Mouse (Mus musculus): ENCODE measurements around the gene Minos1. TPM values are rescaled to one million over a fixed set of nuclear protein-coding genes. Genes with fewer than 3 reads are reported as not detected.
A peak's percentile ranks its signal among the peaks of the same experiment; 100 is the strongest.

The Minos1 gene
- polyA plus RNA-seq, 1 experiment from 2014 or later, result 419 TPM

GRCm38 (mm10) chr4:139091066-139091465 is 39.8 kb downstream of the Minos1 start:
- H3K4me1 ChIP-seq (replicated peaks), result peaks cover 23% of the 10 kb centered on the region
- no peaks in the 10 kb centered on the region for H3K9me3 ChIP-seq
- H3K27me3 ChIP-seq, result peaks cover 72% of the 10 kb centered on the region
- no peaks in the 10 kb centered on the region for H3K36me3 ChIP-seq
- peak overlapping the region; percentile 53; the same call in 1 of the 2 replicates for H3K4me3 ChIP-seq (replicated peaks)
- H3K9ac ChIP-seq (replicated peaks), result 0 out of 2 replicates have a peak overlapping the region, but pooled peaks have one; percentile 67
- no peak for ATAC-seq
- 0 out of 2 replicates have a peak overlapping the region, but pooled peaks have one; percentile 55 for H3K27ac ChIP-seq
- WGBS, result 34% methylated on average over 7 of the region's 7 CpGs
- H3K4me2 ChIP-seq (replicated peaks), result peak overlapping the region; percentile 88

DNA sequence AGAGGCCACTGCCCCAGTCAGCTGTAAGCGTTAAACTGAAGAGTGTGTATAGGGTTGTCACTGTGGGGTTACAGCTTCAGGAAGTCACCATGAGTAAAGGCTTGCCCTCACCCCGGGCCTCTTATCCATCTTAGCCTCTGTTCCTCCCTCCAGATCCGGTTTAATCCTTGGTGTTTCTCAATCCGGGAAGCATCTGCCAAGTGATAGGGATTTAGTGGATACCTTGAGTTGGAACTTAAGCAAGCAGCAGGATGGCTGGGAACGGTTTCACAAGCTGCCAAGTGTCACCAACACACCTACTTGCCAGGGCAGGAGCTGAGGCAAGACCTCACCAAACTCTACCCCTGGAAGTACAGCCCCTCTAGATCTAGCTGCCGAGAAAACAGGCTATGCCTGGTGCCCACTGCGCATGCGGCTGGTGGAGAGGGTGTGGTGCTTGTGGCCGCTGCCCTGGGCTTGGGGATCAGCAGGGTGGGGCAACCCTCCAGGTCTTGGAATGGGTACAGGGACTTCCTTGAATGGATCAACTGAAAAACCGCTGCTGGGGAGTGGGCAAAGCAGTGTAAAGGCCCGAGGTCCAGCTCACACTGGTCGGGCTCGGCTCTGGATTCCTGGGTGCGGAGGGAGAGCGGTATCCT is 40.5 kb downstream of the Minos1 start:
- H3K9me3 ChIP-seq, result no peaks in the 10 kb centered on the region
- ATAC-seq, result no peak
- 68% methylated on average over 15 of the region's 15 CpGs for WGBS
- no peak overlapping the region for H3K9ac ChIP-seq (replicated peaks)
- H3K4me1 ChIP-seq (replicated peaks), result peaks cover 23% of the 10 kb centered on the region
- no peaks in the 10 kb centered on the region for H3K36me3 ChIP-seq
- no peak overlapping the region for H3K4me2 ChIP-seq (replicated peaks)
- H3K27me3 ChIP-seq, result peaks cover 73% of the 10 kb centered on the region
- H3K4me3 ChIP-seq (replicated peaks), result no peak overlapping the region
- no peak overlapping the region for H3K27ac ChIP-seq

DNA sequence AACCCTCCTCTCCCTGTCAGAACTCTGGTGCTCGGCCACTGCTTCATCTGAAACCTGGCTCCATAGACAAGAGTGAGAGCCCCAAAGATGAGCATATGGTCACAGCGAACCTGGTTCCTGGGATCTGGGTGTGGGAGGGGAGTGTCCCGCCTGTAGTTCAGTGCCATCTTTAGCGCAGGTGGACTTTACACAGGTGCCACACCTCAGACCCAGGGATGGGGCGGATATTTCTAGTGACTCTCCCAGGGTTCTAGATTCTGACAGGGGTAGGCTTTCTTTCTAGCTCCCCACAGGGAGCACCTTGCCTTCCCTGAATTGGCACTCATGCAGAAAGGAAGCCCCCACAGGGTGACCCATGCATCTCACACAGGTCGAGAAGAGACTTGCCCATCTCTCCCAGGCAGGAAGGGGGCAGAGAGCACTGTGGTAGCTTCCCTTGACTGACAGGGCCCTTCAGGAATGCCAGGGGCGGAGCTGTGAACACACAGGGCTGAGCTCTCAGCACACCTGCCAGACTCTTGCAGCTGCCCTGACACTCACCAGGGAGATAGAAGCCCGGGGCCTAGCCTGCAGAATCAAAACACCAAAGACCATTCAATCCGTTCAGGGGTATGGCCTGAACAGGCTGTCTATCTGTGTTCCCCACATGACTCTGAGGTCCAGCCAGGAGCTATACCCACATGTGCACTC is 41.8 kb downstream of the Minos1 start:
- Histone ChIP-seq H3K9me3 (no peaks in the 10 kb centered on the region), H3K4me1 (replicated peaks) (peaks cover 23% of the 10 kb centered on the region), H3K27ac (no peak overlapping the region), H3K9ac (replicated peaks) (no peak overlapping the region), H3K27me3 (peaks cover 72% of the 10 kb centered on the region), H3K36me3 (no peaks in the 10 kb centered on the region), H3K4me2 (replicated peaks) (no peak overlapping the region), H3K4me3 (replicated peaks) (no peak overlapping the region)
- WGBS, result 60% methylated on average over 9 of the region's 9 CpGs
- no peak for ATAC-seq

- Histone ChIP-seq H3K9ac (replicated peaks) (no peak overlapping the region), H3K9me3 (no peaks in the 10 kb centered on the region), H3K4me1 (replicated peaks) (peaks cover 29% of the 10 kb centered on the region), H3K27ac (no peak overlapping the region), H3K36me3 (no peaks in the 10 kb centered on the region), H3K4me3 (replicated peaks) (no peak overlapping the region), H3K4me2 (replicated peaks) (no peak overlapping the region), H3K27me3 (peaks cover 51% of the 10 kb centered on the region)
- no peak for ATAC-seq
- 77% methylated on average over 4 of the region's 4 CpGs for WGBS
Observed at GRCm38 (mm10) chr4:139086984-139087383, 43.9 kb downstream of the Minos1 start.

- Histone ChIP-seq H3K4me1 (replicated peaks) (peaks cover 27% of the 10 kb centered on the region), H3K27ac (no peak overlapping the region), H3K4me3 (replicated peaks) (no peak overlapping the region), H3K4me2 (replicated peaks) (no peak overlapping the region), H3K9ac (replicated peaks) (no peak overlapping the region), H3K27me3 (peaks cover 41% of the 10 kb centered on the region), H3K36me3 (no peaks in the 10 kb centered on the region), H3K9me3 (no peaks in the 10 kb centered on the region)
- WGBS, result 17% methylated on average over 5 of the region's 5 CpGs
- ATAC-seq, result peak; percentile 25; the same call in 1 of the 2 replicates
Observed at GRCm38 (mm10) chr4:139086037-139086436, 44.9 kb downstream of the Minos1 start.

DNA sequence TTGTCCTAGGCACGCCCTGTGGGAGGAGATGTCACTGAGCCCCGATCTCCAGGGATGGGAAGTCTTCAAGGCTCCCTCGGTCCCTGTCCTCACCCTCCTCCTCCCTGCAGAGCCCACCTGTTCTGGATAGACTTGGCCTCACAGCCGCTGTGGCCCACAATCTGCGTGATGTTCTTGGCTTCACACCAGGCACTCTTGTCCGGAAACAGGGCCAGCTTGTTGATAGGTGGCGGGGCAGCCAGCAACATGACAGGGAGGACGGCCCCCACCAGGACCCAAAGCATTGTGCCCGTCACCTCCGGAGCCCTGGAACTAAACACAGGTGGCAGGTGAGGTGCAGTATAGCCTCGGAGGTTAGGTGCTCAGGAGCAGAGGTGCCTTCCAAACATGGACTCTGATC is 45.6 kb downstream of the Minos1 start:
- Histone ChIP-seq H3K4me2 (replicated peaks) (no peak overlapping the region), H3K9me3 (no peaks in the 10 kb centered on the region), H3K27me3 (peaks cover 34% of the 10 kb centered on the region), H3K36me3 (no peaks in the 10 kb centered on the region), H3K4me1 (replicated peaks) (peaks cover 26% of the 10 kb centered on the region), H3K27ac (no peak overlapping the region), H3K4me3 (replicated peaks) (no peak overlapping the region), H3K9ac (replicated peaks) (no peak overlapping the region)
- ATAC-seq, result no peak
- WGBS, result 73% methylated on average over 11 of the region's 11 CpGs

DNA sequence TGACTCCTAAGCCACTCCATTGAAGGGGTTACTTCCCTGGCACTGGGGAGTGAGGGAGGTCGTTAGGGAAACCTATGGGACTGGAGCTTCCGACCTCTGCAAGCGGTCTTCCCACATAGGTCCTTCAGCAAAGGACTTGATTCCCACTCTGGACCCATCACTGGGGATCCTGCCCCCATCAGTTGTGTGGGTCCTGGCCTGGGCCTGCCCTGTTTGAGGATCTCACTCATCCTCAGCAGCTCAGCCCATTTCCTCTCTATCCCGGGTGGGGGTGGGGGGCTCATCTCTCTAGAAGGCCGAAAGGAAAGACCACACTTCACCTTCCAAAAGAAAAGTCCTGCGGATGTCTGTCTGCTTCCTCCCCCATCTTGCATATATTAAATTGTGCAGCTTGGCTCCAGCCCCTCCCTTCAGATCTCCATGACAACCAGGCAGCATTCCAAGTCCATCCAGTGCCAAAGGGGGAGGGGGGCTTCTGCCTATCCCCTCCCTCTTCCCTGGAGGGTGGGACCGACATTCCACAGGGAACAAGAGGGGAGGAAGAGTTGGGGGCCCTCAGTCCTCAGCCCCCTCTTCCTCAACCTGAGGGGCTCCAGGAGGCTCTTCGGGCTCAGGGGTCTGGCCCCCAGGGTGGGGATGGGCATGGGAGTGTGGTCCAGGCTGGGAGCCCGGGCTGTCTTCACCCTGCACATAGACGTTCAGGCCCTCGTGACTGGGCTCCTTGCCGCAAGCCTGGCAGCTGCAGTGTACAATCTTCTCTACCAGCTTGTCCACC is 47.9 kb downstream of the Minos1 start:
- peak overlapping the region; percentile 13 for H3K4me3 ChIP-seq (replicated peaks)
- peak; percentile 77 for ATAC-seq
- peak overlapping the region; percentile 47 for H3K4me2 ChIP-seq (replicated peaks)
- 12% methylated on average over 12 of the region's 12 CpGs for WGBS
- no peaks in the 10 kb centered on the region for H3K36me3 ChIP-seq
- 0 out of 2 replicates have a peak overlapping the region, but pooled peaks have one; percentile 9 for H3K27ac ChIP-seq
- peaks cover 31% of the 10 kb centered on the region for H3K4me1 ChIP-seq (replicated peaks)
- peak overlapping the region; percentile 52 for H3K9ac ChIP-seq (replicated peaks)
- peaks cover 17% of the 10 kb centered on the region for H3K27me3 ChIP-seq
- no peaks in the 10 kb centered on the region for H3K9me3 ChIP-seq

DNA sequence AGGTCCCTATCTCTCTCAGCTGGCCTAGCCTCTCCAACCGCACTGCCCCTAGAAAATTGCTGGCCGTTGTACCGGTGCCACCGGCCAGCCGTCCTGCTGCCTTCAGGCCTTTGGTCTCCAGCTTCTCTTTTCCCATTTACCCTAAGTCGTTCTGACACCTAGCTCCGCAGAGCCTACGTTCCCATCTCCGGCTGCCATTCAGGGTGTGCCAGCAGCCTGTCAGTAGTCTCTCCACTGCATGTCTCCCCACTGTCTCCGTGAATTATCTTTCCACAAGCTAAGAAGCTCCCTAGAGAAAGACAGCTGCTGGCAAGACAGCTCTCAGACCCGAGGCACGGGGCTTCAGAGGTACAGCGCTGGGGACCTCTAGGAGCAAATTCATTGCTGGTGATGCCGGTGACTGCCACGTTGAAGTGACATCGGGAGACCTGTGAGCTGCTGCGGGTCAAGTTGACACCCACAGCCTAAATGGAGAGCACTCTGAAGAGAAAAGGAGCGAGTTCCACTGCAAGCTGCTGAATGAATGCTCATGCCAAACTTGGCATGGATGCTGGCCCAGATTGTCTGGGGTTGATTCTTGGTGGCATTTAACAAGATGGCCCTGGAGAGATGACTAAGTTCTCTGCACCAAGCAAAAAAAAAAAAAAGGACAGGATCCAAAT is 49.5 kb downstream of the Minos1 start:
- Histone ChIP-seq H3K4me2 (replicated peaks) (no peak overlapping the region), H3K4me3 (replicated peaks) (no peak overlapping the region), H3K27ac (no peak overlapping the region), H3K36me3 (no peaks in the 10 kb centered on the region), H3K27me3 (peaks cover 28% of the 10 kb centered on the region), H3K9me3 (no peaks in the 10 kb centered on the region), H3K4me1 (replicated peaks) (peaks cover 31% of the 10 kb centered on the region), H3K9ac (replicated peaks) (no peak overlapping the region)
- WGBS, result 71% methylated on average over 18 of the region's 18 CpGs
- no peak for ATAC-seq

- Histone ChIP-seq H3K9me3 (no peaks in the 10 kb centered on the region), H3K9ac (replicated peaks) (no peak overlapping the region), H3K4me1 (replicated peaks) (peaks cover 36% of the 10 kb centered on the region), H3K36me3 (no peaks in the 10 kb centered on the region), H3K27ac (no peak overlapping the region), H3K4me2 (replicated peaks) (no peak overlapping the region), H3K4me3 (replicated peaks) (no peak overlapping the region), H3K27me3 (peaks cover 37% of the 10 kb centered on the region)
- no peak for ATAC-seq
- 90% methylated on average over 7 of the region's 7 CpGs for WGBS
Observed at GRCm38 (mm10) chr4:139080259-139080658, 50.7 kb downstream of the Minos1 start.

- WGBS, result 73% methylated on average over 11 of the region's 11 CpGs
- no peaks in the 10 kb centered on the region for H3K9me3 ChIP-seq
- H3K27ac ChIP-seq, result no peak overlapping the region
- H3K27me3 ChIP-seq, result peaks cover 37% of the 10 kb centered on the region
- no peaks in the 10 kb centered on the region for H3K36me3 ChIP-seq
- ATAC-seq, result no peak
- no peak overlapping the region for H3K9ac ChIP-seq (replicated peaks)
- H3K4me2 ChIP-seq (replicated peaks), result no peak overlapping the region
- H3K4me3 ChIP-seq (replicated peaks), result no peak overlapping the region
- H3K4me1 ChIP-seq (replicated peaks), result peaks cover 43% of the 10 kb centered on the region
Observed at GRCm38 (mm10) chr4:139079439-139079838, 51.5 kb downstream of the Minos1 start.

DNA sequence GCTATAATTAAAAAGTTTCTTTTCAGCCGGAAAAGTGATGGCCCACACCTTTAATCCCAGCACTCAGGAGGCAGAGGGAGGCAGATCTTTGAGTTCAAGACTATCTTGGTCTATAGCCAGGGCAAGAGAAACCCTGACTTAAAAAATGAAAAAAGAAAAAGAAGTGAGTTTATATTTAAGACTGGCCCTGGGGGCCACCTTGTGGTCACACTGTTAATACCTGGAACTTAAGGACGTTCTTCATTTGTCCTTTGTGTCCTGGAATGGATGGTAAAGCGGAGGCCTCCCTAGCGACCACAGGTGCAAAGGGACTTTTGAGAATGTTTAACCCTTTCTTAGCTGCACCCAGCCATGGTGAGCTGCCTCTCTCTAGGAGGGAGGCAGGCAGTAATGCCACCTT is 52.2 kb downstream of the Minos1 start:
- Histone ChIP-seq H3K4me1 (replicated peaks) (peaks cover 47% of the 10 kb centered on the region), H3K27me3 (peaks cover 42% of the 10 kb centered on the region), H3K9ac (replicated peaks) (no peak overlapping the region), H3K9me3 (no peaks in the 10 kb centered on the region), H3K36me3 (no peaks in the 10 kb centered on the region), H3K4me2 (replicated peaks) (no peak overlapping the region), H3K4me3 (replicated peaks) (no peak overlapping the region), H3K27ac (no peak overlapping the region)
- no peak for ATAC-seq
- WGBS, result 19% methylated on average over 4 of the region's 4 CpGs
